Mouse (Mus musculus) lung, adult 2 months (tissue): ENCODE results near the gene Acsf3.

Experiments
- CTCF ChIP-seq: fragments of 200-500 bp; IDR thresholded peaks from 2 replicates; pipeline ENCODE4 v1.5.1; 2011; ENCODE audit warnings: mild to moderate bottlenecking, low read length, control low read depth; ENCODE audit not compliant: insufficient read depth
- POLR2A ChIP-seq: fragments of 200-500 bp; IDR thresholded peaks from 2 replicates; pipeline ENCODE4 v1.6.1; 2011; ENCODE audit warnings: low read depth, mild to moderate bottlenecking, control low read depth, low read length, borderline replicate concordance; ENCODE audit errors: extremely low read depth

- no peak for TF ChIP-seq CTCF
- TF ChIP-seq POLR2A = no peak
These were observed 28.8 kb upstream of the Acsf3 start for GRCm38 (mm10) chr8:122746439-122746838.
